Mouse (Mus musculus) hematopoietic stem cell, adult 5-6 weeks (primary cell): ENCODE results near the gene Frat2. TPM values are rescaled to one million over a fixed set of nuclear protein-coding genes. Genes with fewer than 3 reads are reported as not detected.
"Not testable (repeated sequence)": the region's sequence is repeated elsewhere in the genome, so short reads cannot be mapped to it uniquely, and the experiment has no call there.

Experiments
- ATAC-seq, 2 experiments: fragments of 125-278 bp in 1 of 2; replicated peaks in 1 of 2; 2 replicates each; pipeline ENCODE4 v1.8.0; 2016 to 2017; ENCODE audit warnings: inconsistent platforms in 2 of 2, mild to moderate bottlenecking in 2 of 2, moderate number of reproducible peaks in 2 of 2, low read depth in 1 of 2, moderate TSS enrichment in 1 of 2; ENCODE audit not compliant: low FRiP score in 2 of 2, poor library complexity in 2 of 2, severe bottlenecking in 2 of 2, insufficient read depth in 1 of 2, low TSS enrichment in 1 of 2
- total RNA-seq: library from RNA; stranded (forward); fragments of 172-1452, 232-1000 nt; gene quantifications from 2 replicates; pipeline ENCODE4 v1.2.3, GENCODE M21; 2017

Gene Frat2
- 28.0 and 33.7 TPM in 2 replicates for total RNA-seq

DNA sequence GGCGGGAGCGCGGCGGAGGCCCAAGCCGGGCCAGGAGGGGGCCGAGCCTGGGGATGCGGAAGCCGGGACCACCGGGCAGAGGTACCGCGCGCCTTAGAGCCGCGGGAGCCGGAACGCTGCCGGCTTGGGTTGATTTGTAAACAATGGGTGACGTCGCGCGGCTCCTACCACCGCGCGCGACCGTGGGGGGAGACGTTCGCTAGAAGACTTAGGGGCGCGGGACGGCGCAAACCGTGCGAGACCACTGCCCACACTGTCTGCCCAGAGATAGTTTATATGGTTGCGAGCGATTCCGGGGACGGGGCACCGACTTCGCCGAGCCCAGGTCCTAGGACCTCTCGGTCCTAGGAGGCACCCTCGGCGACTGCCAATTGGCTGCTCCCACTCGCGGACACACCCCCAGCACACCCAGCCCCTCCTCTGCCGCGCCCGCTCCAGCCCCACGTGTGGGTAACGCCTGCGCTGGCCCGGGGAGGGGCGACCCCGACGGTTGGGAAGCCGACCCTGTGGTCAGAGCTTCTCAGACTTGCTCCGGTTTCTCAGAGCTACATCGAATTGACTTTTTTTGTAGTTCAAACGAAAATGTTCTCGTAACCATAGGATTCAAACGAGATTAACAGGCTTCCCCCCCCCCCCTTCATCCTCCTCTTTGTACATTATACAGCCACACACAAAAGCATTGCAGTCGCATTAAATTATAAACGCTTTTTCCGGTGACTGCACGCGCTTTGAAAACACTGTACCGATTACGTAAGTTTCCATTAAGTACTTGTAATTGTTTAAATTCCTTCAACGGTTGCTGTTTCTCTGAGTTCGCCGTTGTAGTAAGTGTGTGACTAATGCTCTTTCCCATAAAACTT, at the start of gene Frat2:
Frat2 (minus strand) TSS at position 141 of the 860 bp plus-strand sequence.
- ATAC-seq = peak; percentile 93 to 94

DNA sequence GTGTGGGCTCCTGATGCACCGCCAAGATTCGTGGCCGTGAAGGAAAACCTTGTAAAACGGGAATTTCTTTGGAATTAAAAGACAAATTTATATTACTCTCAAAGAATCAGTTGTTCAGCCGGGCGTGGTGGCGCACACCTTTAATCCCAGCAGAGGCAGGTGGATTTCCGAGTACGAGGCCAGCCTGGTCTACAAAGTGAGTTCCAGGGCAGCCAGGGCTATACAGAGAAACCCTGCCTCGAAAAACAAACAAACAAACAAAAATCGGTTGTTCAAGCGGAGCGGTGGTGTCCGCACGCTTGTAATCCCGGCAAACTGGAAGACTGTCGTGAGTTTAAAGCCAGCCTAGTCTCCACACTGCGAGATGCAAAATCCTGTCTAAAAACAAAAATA, 48.4 kb upstream of the Frat2 start:
- ATAC-seq = no peak

DNA sequence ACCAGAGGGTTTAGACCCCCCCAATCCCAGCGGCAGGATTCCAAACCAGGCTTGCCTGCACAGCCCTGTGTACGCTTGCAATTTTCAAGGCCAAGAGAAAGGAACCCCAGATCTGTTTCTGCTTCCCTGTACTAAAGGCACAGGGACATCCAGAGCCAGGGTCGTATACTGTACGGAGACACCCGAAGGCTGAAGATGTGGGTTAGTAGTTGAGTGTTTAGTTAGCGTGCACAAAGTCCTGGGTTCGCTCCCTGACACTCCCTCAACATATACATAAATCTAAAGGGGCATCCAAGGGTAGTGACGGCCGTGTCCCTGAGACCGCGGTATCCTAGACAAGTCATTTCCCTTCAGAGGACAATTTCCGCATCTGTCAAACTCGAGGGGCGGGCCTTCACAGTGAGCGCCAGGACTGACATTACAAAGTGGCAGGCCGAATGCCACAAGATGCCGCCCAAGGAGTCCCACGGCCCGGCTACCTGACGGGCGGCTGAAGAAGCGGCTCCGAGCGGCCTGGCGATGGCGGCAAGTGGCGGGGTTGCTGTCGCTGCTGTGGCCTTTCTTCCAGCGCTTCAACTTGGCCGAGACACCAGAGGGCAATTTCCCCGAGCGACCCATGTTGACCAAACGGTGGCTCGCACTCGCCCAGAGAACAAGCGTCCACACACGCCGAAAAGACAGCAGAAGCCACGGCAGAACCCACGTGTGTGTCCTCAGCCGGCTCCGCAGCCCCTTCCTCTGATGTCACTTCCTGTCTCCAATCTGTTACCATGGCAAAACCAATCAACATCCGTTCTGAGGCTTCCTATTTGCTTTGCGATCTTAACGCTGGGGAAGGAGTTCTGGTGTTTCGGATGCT, 47.8 kb upstream of the Frat2 start, which contains the start of gene Rrp12:
Rrp12 (minus strand) TSS at position 714 of the 859 bp plus-strand sequence.
- ATAC-seq = peak; percentile 72 to 84

DNA sequence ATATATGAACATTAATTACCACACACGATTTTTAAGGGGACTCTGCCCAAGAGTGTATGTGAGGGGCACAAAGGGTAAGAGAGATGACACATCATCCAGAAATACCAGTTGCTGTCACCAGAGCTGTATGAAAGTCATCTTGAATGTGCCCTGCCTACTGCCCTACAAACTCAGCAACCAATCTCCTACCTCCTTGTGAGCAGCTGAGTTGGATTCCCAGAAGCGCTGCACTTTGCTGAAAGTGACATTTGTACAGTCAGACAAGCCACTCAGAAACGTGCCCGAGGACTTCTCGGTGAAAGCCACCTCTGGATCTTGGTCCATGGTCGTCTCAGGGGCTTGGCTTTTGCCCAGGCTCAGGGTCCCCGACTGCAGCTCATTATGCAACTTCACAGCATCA, 47.0 kb upstream of the Frat2 start:
- ATAC-seq = no peak

DNA sequence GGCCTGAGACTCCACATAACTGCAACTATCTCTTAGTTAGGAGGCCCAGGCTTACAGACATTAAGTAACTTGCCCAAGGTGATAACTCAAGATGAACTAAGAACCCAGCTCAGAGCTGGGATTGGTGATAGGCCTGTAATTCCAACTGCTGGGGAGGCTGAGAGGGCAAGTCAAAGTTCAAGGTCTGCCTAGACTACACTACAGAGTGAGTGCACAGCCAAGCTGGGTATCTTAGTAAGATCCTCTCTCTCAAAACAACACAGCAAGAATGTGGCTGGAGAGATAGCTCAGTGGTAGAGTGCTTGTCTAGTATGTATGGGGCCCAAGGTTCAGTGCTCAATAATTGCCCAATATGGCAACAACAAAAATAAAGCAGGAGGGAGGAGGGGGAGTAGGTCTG, 40.3 kb upstream of the Frat2 start:
- no peak for ATAC-seq

DNA sequence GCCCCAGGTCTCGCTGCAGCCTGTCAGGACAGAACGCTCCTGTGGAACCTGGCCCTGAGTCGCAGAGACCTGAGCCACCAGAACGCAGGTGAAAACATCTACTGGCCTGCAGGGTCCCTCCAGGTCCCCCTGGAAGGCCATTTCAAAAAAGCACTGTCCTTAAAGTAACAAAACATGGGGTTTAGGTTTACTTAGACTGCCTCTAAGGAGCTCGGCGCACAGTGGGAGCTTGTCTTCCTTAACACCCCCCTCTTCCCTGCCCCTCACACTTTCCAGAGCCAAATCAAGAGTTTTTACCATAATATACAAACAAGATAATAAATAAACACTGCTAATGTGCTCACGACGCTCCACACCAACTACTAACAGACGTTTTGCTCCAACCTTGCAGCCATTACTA, 36.0 kb upstream of the Frat2 start:
- ATAC-seq = no peak

DNA sequence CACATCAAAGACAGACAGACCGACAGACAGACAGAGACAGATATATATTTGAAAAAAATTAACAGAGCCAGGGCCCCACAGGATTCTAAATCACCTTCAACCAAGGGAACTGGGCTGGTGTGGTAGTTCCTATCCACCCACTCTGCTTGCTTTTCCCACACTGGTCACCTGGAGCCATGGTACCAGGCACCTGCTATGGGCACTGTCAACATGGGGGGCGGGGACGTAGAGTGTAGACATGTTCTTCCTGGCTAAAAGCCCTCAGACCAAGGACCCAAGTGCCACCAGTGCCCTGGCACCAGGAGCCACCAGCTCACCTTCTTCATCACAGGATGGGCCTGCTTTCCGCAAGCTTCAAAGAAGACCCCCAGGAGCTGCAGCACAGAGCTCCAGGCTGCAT, 33.9 kb upstream of the Frat2 start:
- ATAC-seq = no peak

DNA sequence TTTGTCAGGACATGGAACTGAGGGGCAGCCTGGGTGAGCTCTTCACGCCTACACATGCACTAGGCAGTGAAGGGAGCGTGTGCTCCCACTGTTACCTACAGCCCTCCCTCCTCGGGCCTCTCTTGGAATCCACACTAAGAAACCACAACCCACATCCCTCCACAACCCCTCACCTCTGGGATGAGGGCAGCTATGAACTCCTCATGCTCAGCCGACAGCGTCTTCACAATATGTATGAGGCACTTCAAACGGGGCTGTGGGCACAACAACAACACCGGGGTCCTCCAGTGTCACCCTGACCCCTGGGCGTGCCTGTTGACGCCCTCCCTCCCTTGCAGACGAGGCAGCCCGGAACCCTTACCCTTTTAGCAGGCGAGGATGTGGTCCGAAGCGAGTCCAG, 26.4 kb upstream of the Frat2 start:
- ATAC-seq = 0 out of 4 replicates have a peak, but pooled peaks of 1 of the 2 experiments have one; percentile 37

DNA sequence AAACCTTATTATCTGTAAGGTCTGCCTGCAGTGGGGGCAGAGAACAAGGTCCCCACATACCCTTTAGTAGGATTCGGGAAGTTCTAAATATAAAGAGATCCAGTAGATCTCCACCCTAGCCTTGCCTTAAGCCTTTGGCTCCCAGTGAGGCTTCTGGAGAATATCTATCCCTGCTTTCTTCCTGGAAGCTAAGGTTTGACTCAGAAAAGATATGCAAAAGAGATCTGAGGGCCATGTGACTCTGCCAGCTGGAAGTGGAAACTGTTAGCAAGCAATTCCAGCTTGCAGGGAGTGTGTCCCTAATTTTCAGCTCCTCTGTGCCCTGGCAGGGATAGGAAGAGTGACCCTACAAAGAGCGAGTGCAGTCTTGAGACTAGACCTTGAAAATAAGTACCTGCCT, 24.4 kb upstream of the Frat2 start:
- no peak for ATAC-seq

DNA sequence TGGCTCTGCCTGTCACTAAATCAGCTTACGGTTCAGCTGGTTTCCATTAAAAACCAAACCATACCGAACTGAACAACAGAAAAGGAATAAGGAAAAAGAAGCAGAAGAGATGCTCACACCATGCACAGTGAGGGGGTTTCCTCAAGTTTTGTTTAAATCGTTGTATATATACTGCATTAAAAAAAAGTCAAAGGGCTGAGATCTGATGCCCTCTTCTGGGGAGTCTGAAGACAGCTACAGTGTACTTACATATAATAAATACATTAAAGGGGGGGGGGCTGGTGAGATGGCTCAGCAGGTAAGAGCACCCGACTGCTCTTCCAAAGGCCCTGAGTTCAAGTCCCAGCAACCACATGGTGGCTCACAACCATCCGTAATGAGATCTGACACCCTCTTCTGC, 22.0 kb upstream of the Frat2 start:
- not testable (repeated sequence) for ATAC-seq

DNA sequence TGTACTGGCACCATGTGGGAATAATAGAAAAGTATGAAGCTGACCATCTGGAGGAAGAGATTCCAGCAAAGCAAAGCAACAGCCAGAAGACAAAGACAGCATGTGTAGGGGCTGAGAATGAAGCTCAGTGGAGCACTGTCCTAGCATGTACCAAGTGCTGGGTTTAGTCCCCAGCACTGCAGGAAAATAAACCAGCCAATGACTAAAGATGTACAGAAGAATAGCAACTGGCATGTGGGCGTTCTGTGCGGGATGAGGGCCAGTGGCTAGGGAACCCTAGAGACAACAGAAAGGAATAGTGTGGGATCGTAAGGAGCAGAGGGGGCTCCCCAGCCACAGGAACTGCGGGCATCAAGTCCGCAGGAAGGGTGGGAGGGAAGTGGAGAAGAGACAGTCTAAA, 21.4 kb upstream of the Frat2 start:
- ATAC-seq = no peak

DNA sequence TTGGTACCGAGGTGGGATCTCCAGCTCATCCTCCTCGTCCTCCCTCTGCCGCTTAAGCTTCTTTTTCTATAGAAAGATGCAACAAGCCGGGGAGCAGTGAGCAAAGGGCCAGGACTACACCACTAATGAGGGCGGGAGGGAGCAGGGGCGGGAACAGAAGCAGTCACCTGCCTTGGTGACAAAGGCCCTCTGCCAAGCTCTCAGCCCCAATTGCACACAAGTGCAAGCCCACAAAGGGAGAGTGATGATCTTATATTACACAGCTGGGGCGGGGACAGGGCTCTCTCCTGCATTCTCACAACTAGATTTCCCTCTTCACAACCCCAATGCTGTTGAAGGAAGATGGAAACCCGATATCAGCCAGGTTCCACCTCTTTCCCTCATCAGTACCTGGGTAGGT, 18.8 kb upstream of the Frat2 start:
- no peak for ATAC-seq

DNA sequence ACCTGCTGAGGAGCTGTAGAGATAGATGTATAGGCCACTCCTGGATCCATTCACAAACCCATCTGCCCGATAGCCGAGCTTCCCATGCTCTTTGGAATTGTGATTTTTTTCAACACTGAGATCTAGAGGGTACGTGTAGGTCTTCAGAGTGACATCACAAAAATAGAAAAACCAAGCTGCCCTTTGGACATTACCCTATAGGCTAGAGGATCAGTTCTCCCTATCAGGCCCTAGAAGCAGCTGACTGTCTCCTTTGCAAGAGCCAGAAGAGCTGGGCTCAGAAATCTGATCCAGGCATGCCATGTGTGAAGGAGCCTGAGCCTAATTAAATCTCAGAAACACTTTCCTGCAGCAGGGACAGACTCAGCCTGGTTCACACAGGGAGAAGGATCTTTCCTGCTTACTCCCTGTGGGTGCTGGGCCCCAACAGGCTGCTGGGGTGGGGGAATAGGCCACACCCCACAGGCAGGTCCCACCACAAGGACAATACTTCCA, 9.9 kb upstream of the Frat2 start:
- ATAC-seq = no peak

DNA sequence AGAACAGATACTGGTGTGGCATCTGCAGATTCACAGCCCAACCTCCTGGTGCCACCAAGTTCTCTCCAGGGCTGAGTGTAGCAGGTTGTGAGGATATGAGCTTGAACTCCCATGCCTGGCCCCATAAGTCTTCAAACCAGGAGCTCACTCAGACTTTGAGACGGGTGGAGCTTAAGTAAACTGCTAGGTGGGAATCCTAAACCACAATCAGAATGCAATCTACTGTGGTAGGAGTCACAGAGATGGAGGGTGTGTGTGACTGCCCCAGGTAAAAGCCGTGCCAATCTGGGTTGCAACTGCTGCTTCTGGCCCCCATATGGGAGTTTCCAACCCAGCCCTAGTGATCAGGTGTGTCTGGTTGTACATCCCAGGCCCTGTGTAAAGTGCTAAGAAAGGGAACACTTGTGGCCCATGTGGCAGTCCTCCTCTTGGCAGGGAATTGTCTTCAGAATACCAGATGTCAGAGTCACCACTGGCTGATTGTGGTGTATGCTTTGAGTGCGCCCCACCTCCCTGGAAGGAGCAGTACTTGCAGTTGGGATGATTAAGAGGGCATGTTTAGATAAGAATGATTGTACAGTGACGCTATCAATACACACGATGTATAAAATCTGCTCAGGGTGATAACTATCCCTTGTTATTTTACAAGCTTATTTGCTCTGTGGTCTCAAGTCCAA, 9.3 kb upstream of the Frat2 start:
- no peak for ATAC-seq

DNA sequence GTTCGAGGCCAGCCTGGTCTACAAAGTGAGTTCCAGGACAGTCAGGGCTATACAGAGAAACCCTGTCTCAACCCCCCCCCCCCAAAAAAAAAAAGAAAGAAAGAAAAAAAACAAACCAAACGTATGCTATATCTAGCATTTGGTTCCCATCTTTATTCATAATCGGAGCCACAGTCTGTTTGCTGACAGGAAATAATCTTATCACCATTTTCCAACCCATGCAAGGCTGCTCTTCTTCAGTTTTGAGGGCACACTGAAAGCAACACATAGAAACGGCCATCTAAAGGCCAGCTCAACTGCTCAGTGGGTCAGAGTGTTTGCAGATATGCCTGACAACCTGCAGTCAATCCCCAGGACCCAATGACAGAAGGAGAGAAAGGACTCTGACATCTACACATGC, 4.5 kb upstream of the Frat2 start:
- ATAC-seq = no peak

DNA sequence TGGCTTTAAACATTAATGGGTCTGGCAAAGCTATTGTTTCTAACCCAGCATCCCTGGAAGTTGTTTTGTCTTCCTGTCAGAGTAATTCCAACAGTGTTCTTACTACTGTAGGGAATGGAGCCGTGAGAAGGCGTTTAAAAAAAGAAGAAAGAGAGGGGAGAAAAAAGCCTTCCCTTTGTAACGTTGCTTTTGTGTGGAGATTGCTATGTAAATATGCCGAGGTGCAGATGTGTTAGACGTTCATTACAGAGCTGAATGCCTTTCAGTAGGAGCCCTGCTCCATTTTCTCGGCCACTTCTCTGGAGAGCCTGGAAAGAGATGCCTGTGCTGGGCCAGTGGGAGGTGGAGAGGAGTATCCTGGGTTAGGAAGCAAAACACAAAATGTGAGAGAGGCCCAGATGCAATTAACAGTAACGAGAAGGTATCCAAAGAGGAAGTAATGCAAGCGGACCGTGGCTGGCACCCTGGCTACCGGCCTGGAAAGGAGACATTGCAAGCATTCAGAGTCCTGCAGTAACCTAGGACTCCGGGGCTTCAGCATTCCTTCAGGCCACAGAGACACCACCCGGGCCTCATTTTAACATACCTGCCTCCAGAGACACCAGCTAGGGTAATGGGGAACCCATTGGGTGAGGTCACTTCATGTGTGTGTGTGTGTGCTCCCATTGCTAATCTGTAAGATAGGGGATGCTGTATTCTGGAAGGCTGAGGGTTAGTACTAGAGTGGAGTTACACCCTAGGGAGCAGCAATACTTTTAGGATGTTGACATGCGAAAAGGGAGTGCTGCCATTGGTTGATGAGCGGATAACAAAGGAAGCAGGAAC, 3.0 kb upstream of the Frat2 start:
- peak in 1 of 2 experiments; percentile 26; a peak in 1 of 4 replicates for ATAC-seq
